Mouse (Mus musculus) A20 (cell line): ENCODE measurements around the gene Gm39115.
A peak's percentile ranks its signal among the peaks of the same experiment; 100 is the strongest.

ENCODE experiments used
- DNase-seq: peaks from one replicate; pipeline ENCODE4 v3.0.0-alpha.2; 2011; ENCODE audit warnings: low read depth, low spot score

The Gm39115 gene

DNA sequence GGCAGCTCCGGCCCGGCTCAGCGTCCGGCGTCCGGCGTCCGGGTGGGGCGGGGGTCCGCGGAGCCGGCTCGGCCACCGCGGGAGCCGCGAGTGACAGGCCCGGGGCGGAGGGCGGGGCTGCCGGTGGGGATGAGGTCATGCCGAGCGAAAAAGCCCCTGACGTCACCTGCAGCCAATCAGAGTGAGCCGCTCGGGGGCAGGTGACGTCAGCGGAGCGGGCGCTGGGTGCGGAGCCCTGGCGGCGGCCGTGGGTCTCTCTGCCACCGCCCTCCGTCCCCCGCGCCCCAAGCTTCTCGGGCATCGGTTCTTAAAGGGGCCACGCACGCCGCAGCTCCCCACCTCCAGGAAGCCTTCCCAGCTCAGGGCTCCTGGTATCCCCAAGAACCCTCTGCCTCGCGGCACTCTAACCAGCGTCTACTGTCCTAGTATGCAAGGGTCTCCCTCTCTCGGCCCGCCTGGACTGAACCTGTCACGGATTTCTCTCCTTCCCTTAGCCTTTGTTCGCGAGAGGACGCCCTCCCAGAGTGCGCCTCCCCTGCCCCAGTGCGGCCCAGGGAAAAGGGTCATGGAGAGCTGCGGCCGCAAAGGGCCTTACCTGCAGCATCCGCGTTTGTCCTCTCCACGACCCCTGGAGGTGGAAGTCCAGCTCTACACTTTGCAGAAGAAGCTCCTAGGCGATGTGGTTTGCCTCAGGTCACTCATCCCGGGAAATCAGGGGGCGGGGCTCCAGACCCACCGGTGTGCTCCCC is 40.5 kb downstream of the Gm39115 start, which contains the start of gene Dusp8:
Gene Dusp8 (minus strand): TSS at position 661 of the 749 bp plus-strand sequence.
- DNase-seq = peak; percentile 75

DNA sequence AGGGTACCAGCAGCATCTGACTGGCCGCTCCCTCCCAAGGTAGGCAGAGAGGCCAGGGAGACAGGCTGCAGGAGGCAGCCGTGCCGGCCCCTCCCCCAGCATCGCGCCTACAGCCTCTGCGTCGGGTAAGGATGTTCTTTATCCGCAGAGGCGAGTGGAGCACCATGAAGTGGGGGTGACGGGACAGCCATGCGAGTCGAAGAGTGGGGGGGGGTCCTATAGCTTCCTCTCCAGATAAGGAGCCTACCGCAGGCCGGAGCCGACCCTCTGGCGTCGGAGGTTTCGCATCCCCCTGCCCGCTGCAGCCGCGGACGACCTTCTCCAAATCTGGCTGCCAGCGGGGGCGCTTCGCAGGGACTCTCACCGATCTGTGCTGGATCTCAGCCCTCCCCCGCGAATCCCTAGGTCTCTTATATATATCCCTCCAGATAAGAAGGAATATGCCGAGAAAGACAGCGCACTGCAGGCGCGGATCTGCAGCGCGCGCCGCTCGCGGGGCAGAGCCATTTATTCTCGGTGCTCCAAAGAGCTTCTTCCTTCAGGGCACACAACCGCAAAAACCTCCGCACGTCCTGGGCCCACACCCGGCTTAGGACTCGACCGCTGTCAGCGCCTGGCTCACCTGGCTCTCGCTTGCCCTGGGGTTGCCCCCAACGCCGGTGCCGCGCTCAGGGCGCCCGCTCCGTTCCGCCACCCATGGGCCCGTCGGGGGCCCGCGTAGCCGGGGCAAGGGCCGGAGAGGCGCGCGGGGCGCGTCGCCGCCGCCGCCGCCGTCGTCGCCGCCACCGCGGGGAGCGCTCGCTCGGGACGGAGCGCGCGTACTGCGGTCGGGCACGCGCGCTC is 41.3 kb downstream of the Gm39115 start:
- DNase-seq = no peak

DNA sequence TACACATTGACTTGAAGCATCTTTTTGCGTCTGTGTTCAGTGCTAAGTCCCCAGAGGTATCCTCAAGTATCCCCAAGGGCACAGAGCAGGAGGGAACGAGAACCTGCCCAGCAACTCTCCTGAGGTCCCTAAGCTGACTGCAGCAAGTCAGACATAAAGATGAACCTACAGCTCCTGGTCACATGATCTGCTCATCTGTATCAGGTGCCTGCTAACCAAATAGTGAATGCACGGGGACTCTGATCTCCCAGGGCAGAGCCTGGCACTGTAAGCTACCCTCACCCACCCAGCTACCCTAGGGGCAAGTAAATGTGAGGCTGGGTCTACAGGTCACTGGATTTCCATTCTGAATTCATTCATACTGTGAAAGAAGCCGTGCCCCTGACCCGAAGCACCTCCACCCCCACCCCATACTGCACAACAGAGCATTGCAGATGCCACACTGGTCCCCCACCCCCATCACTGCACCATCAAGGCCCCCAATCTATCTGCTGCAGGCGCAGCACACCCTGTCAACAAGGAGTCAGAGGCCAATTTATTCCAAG is 42.1 kb downstream of the Gm39115 start:
- no peak for DNase-seq

DNA sequence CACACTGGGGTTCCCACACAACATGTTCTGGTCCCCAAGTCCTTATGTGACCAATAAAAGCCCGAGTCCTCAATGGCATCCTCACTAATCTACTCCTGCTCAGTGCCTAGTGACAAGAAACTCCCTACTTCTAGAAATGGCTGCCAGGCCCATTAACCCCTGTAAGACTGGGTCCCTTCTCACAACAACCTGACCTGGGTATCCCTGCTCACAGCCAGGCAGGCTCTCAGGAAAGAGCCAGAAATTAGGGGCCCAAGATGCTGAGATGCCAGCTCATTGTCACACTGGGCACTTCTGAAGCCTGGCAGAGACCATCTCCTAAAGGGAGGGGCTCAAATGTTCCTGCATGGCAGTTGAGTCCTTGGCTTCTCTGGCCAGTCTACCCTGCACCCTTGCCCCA is 42.8 kb downstream of the Gm39115 start:
- no peak for DNase-seq

DNA sequence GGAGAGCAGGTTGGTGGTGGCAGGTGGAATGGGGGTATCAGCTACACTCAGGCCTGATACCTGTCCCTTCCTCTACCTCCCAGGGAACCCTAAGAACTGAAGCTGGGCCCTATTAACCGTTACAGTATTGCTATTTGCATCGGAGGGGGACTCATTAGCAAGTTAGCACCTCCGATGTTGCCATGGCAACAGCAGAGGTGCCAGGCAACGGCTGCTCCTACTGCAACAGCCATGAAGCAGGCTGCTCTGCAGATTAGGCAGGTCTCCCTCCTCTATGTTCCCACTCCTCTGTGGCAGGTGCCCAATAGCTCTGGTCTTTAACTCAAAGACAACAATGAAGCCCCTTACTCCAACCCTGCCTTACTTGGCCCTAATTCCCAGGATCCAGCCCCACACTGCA is 44.0 kb downstream of the Gm39115 start:
- no peak for DNase-seq

DNA sequence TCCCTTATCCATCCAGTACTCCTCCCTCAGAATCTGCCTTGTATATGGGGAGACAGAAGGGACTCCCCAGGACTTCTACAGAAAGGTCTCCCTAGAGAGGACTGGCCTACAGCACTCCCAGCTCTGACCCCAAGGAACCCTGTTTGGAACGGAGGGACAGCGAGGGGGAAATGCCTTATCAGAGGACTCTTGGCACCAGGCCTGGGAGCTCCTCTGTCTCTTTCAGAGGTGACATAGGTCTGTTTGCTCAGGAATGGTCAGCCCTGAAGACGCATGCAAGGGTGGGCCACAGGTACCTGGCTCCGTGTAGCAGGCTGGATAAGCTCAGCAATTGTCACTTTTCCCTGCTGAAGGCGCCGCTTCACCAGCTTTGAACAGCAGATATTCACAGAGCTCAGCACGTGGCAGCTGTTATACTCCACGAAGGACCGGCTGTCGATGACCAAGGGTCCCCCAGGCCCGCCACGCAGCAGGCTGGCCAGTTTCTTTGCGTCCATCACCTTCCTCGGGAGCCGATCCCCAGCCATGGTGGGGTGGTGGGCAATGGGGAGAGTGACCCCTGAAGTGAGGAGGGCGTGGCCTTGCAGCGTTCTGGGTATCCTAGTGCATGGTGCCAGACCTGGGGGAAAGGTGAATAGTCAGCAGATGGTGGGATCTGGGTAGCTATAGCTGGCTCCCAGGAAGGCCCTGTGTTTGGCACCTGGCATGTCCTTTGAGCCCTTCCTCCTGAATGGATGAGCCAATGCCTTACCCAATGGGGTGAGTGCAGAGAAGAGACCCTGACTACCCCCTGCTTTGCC is 46.0 kb downstream of the Gm39115 start:
- DNase-seq = no peak

DNA sequence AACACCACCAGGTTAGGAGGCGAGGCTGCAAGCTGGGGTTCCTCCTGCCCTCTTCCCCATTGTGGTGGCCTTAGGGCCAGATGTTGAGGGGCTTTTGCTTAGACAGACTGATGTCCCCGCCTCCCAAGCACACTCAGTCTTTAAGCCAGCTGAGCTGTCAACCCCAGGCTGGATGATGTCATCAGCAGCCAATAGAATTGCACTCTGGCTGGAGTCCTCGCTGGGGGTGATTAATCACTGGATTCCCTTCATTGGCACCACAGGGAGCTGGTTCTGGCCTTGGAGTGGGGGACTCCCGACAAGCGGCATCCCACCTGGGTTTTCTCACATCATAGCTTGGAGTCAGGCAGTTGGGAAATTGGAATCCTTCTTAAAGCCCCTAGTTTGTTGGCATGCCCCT is 46.9 kb downstream of the Gm39115 start:
- DNase-seq = no peak

DNA sequence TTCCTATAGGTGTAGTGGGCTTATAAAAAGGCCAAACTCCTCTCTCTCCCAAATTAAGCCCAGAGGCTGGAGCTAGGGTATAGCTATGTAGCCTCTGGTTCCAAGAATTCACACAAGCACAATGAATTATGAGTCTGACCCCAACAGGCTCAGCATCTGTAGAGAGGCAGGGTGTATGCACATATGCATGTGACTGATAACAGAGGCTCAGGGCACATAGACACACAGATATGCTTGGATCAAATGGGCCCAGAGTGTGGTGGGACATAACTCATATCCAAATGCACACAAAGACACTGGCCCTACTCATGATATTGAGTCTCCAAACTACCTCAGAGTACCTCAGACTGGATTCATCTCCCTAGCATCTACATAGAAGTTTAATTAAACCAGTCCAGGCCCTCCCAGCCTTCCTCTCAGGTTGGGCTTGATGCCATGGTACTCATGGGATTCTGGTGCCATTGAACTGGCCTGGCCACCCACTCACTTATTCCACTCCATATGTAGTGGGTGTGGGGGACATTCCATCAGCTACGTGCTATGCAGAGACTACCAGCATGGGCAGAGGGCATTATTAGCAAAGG is 48.7 kb downstream of the Gm39115 start:
- DNase-seq = no peak

DNA sequence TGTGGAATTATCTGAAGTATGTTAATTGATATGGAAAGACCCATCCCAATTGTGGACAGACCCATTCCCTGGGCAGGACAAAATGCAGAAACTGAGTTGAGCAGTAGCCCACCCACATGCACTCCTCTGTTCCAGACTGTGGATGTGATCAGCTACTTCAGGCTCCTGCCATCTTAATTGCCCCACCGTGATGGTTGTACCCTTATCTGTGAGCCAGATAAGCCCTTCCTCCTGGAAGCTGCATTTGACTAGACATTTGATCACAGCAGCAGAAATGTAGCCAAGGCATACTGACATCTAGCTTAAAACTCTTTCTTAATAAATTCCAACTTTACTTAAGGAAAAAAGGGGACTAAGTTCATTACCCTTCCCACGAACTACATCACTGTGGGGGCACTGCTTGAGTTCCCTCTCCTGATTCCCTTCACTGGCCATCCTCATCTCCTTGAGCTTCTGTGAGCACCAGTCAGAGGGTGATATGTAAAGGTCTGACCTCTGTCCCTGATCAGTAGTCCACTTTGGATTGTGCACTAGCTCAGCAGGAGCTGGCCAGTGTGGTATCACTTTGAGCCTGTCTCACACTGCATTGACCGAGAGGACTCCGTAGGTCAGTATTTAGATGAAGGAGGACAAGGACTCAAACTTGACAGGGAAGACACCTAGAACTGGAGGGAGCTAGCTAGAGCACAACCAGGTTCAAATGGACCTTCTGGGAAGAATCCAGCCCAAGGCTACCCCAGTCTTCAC is 49.5 kb downstream of the Gm39115 start:
- DNase-seq = no peak
